In genomic region chr11:69800138-69800391, GRCm38 (mm10) we compare ENCODE assay signal across 8 mouse cellular contexts. TPM values are rescaled to one million over a fixed set of nuclear protein-coding genes. Genes with fewer than 3 reads are reported as not detected.
DNase-seq lines count a peak whose midpoint lies in the region; ATAC-seq lines count a peak whose summit lies in the region.

No protein-coding gene starts in this region.

- H3K9ac ChIP-seq in forebrain, embryonic 16.5 days (replicated peaks; ENCODE audit: low read depth, low read length): peak overlapping the region; percentile 79
- no peak overlapping the region for H3K9ac ChIP-seq in liver, embryonic 12.5 days

- H3K4me2 ChIP-seq in forebrain, embryonic 16.5 days (ENCODE audit: low read length): peak overlapping the region; percentile 83
- peak overlapping the region; percentile 64 for H3K4me2 ChIP-seq in liver, embryonic 12.5 days

- H3K4me1 ChIP-seq in forebrain, embryonic 16.5 days (replicated peaks; ENCODE audit: control insufficient read depth, insufficient read depth, low read length): peaks cover 56% of the 10 kb centered on the region
- H3K4me1 ChIP-seq in liver, embryonic 12.5 days: peaks cover 62% of the 10 kb centered on the region

- no peaks in the 10 kb centered on the region for H3K36me3 ChIP-seq in forebrain, embryonic 16.5 days (ENCODE audit: control insufficient read depth, insufficient read depth)
- no peaks in the 10 kb centered on the region for H3K36me3 ChIP-seq in liver, embryonic 12.5 days

- H3K27me3 ChIP-seq in forebrain, embryonic 16.5 days (replicated peaks; ENCODE audit: control insufficient read depth, insufficient read depth, low read length): peaks cover 12% of the 10 kb centered on the region
- H3K27me3 ChIP-seq in liver, embryonic 12.5 days (replicated peaks): peaks cover 94% of the 10 kb centered on the region

- H3K4me3 ChIP-seq in forebrain, embryonic 16.5 days (replicated peaks; ENCODE audit: low read length): peak overlapping the region; percentile 76
- H3K4me3 ChIP-seq in liver, embryonic 12.5 days: peak overlapping the region; percentile 44

- H3K27ac ChIP-seq in forebrain, embryonic 16.5 days (ENCODE audit: low read length): peak overlapping the region; percentile 98
- no peak overlapping the region for H3K27ac ChIP-seq in liver, embryonic 12.5 days

- ATAC-seq in forebrain, embryonic 16.5 days: peak; percentile 35; the same call in 1 of the 2 replicates
- no peak for ATAC-seq in liver, embryonic 12.5 days

- 1% methylated on average over 11 of the region's 11 CpGs for WGBS in forebrain, embryonic 16.5 days
- 5% methylated on average over 11 of the region's 11 CpGs for WGBS in liver, embryonic 12.5 days (ENCODE audit: insufficient replicate concordance)

- no peaks in the 10 kb centered on the region for H3K9me3 ChIP-seq in forebrain, embryonic 16.5 days (ENCODE audit: control insufficient read depth, low read length)
- no peaks in the 10 kb centered on the region for H3K9me3 ChIP-seq in liver, embryonic 12.5 days (replicated peaks)

- DNase-seq in layer of hippocampus, postnatal 10 days (ENCODE audit: low spot score in 2 of 2): peak; percentile 78 to 79
- DNase-seq in layer of hippocampus, adult 9-10 months (ENCODE audit: low spot score): no peak
- DNase-seq in NIH3T3 (ENCODE audit: low read depth): peak; percentile 40
- no peak for DNase-seq in urinary bladder, adult 18-20 months (ENCODE audit: low spot score in 2 of 2)
- no peak for DNase-seq in left cerebral cortex, adult 18-20 months (ENCODE audit: low spot score in 2 of 2)
- DNase-seq in thymus, postnatal 14 days: no peak

RNA-seq across cellular contexts. Expression of gene Fgf11, which starts 1.6 kb away (rescaled TPM):
- total RNA-seq in layer of hippocampus, postnatal 10 days (2021): 10 to 100 TPM; 26.8 to 26.9 TPM
- 5.2 and 5.9 TPM in 2 replicates for polyA plus RNA-seq in forebrain, embryonic 16.5 days (2015; fragmentation: Nextera tagmentation; extraction: Ambion mirVana)
- polyA plus RNA-seq in liver, embryonic 12.5 days (2016; fragmentation: Nextera tagmentation; extraction: Ambion mirVana): 0.45 and 0.48 TPM in 2 replicates
- 10 to 100 TPM; 17.1 to 18.5 TPM for total RNA-seq in left cerebral cortex, adult 18-20 months (2021)

RNA-seq across cellular contexts. Expression of gene Chrnb1, which starts 4.3 kb away (rescaled TPM):
- total RNA-seq in layer of hippocampus, postnatal 10 days (2021): 1 to 10 TPM; 1.1 to 1.6 TPM
- polyA plus RNA-seq in forebrain, embryonic 16.5 days (2015; fragmentation: Nextera tagmentation; extraction: Ambion mirVana): 1.2 TPM in 2 replicates
- polyA plus RNA-seq in liver, embryonic 12.5 days (2016; fragmentation: Nextera tagmentation; extraction: Ambion mirVana): 0.63 and 0.64 TPM in 2 replicates
- total RNA-seq in left cerebral cortex, adult 18-20 months (2021): 1 to 10 TPM; 1.2 TPM

RNA-seq across cellular contexts. Expression of gene Tmem102, which starts 5.4 kb away (rescaled TPM):
- not detected for total RNA-seq in layer of hippocampus, postnatal 10 days (2021)
- 0.45 and 0.77 TPM in 2 replicates for polyA plus RNA-seq in forebrain, embryonic 16.5 days (2015; fragmentation: Nextera tagmentation; extraction: Ambion mirVana)
- polyA plus RNA-seq in liver, embryonic 12.5 days (2016; fragmentation: Nextera tagmentation; extraction: Ambion mirVana): 0.59 and 0.72 TPM in 2 replicates
- total RNA-seq in left cerebral cortex, adult 18-20 months (2021): under 1 TPM in 1 of 2 experiments, not detected in 1; 0.26 TPM

RNA-seq across cellular contexts. Expression of gene Gm39566, which starts 15.0 kb away (rescaled TPM):
- not detected for total RNA-seq in layer of hippocampus, postnatal 10 days (2021)
- not detected in 2 replicates for polyA plus RNA-seq in forebrain, embryonic 16.5 days (2015; fragmentation: Nextera tagmentation; extraction: Ambion mirVana)
- not detected in 2 replicates for polyA plus RNA-seq in liver, embryonic 12.5 days (2016; fragmentation: Nextera tagmentation; extraction: Ambion mirVana)
- not detected for total RNA-seq in left cerebral cortex, adult 18-20 months (2021)

RNA-seq across cellular contexts. Expression of gene Spem2, which starts 18.2 kb away (rescaled TPM):
- not detected for total RNA-seq in layer of hippocampus, postnatal 10 days (2021)
- polyA plus RNA-seq in forebrain, embryonic 16.5 days (2015; fragmentation: Nextera tagmentation; extraction: Ambion mirVana): not detected in 2 replicates
- polyA plus RNA-seq in liver, embryonic 12.5 days (2016; fragmentation: Nextera tagmentation; extraction: Ambion mirVana): not detected in 2 replicates
- not detected for total RNA-seq in left cerebral cortex, adult 18-20 months (2021)

Comparison
In these comparisons a context has a peak if more than half of its experiments do, and no peak if none do; other contexts are left out.
1. DNase-seq: peak in layer of hippocampus, postnatal 10 days (2 of 2) and NIH3T3 (single experiment); none in layer of hippocampus, adult 9-10 months (single experiment), urinary bladder, adult 18-20 months (0 of 2), left cerebral cortex, adult 18-20 months (0 of 2) and thymus, postnatal 14 days (single experiment).